Mouse (Mus musculus): Measurements from ENCODE around the gene Txndc12.

Txndc12 gene

GRCm38 (mm10) chr4:108845824-108846569 is 11.6 kb downstream of the Txndc12 start:
- ATAC-seq (ENCODE audit: insufficient number of reproducible peaks, low FRiP score, low TSS enrichment), result no peak

GRCm38 (mm10) chr4:108847715-108848504 is 13.5 kb downstream of the Txndc12 start, which contains the start of gene Kti12:
Gene Kti12 (plus strand): TSS chr4:108847785.
- ATAC-seq (ENCODE audit: insufficient number of reproducible peaks, low FRiP score, low TSS enrichment), result peak; percentile 96

- ATAC-seq (ENCODE audit: insufficient number of reproducible peaks, low FRiP score, low TSS enrichment), result no peak
Observed at GRCm38 (mm10) chr4:108848505-108848848, 14.1 kb downstream of the Txndc12 start, which contains the start of gene A730015C16Rik. Gene A730015C16Rik (minus strand): TSS chr4:108848619.

DNA sequence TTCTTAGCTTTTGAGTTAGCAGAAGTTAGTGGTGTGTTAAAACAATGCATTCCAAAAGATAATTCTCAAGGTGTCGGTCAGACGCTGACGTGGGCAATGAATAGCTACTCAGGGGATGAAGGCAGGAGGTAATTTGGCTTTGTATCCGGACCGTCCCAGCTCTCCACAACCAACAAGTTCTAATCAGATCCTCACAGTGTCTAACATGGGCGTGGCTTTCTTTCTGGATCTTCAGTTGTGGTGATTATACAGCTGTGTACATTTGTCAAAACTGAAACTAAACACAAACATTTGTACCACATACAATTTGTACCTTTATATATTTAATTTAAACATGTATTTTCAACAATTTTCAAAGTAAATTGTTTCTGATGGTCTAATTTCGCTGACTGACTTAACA is 32.4 kb downstream of the Txndc12 start:
- ATAC-seq (ENCODE audit: insufficient number of reproducible peaks, low FRiP score, low TSS enrichment), result no peak

DNA sequence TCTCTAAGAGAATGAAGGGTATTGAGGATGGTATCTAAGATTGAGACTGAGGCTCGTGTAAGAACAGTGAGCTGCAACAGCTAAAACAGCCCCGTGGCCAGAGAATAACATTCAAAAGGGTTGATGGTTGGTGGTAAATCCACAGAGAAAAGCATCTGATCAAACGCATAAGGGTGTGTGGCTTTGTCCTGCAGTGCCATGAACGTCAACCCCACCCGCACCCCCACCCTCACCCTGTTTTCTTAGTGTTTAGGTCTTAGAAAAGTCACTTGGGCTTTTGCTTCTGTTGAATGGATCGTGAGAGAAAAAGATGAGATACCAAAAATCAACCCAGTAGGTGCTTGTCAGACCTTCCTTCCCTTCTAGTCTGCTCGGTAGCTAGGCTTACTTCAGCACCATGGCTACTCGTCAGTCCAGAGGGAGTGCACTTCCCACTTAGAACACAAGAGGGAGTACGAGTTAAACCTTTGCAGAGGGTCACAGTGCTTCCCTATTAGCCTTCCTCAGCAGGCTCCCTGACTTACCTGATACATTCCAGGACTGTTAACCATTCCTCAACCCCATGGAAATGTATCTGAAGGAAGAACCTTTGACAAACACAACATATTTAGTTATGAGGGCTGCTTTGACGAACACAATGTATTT is 35.5 kb downstream of the Txndc12 start:
- ATAC-seq (ENCODE audit: insufficient number of reproducible peaks, low FRiP score, low TSS enrichment), result peak; percentile 93

GRCm38 (mm10) chr4:108873746-108874145 is 39.3 kb downstream of the Txndc12 start:
- ATAC-seq (ENCODE audit: insufficient number of reproducible peaks, low FRiP score, low TSS enrichment), result no peak

GRCm38 (mm10) chr4:108877901-108878300 is 43.5 kb downstream of the Txndc12 start:
- ATAC-seq (ENCODE audit: insufficient number of reproducible peaks, low FRiP score, low TSS enrichment), result no peak

DNA sequence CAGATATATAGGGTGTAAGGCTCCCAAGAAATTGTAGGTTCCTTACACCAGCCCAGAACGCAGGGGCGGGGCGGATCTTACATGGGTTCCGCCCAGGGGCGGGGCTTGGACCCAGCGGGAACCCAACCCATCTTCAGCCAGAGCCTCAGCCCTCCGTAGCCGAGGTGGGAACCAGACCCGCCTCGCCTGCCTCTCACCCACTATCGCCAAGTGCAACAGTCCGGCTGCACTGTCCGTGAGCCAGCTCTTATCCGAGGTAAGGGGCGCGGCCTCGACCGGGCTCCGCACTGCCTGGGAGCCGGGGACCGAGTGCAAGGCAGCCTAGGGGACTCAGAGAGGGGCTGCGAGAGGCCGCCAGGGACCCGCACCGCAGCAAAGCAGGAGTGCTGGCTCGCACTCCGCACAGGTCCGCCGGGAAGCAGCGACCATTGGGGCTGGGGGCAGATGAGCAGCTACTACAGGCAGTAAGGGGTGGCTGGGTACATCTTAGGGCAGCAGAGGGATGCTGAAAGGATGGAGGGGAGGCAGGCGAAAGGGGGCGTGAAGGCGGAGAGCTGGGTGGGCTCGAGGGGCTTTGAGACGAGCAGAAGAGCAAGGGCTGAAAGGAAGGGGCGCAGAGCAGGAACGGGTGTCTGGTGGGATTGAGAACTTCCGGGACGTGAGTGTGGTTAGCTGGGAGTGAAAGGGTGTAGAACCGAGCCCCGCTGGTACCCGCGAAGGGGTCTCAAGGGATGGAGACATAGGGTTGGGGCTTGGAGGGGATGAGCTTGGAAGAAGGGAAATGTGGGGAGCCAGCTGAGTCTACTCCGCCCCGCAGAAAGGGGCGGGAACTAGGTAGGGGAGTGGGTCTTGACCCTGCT is 44.8 kb downstream of the Txndc12 start, which contains the start of gene Rab3b:
TSS of gene Rab3b (plus strand) at position 101 of the 860 bp plus-strand sequence.
- ATAC-seq (ENCODE audit: insufficient number of reproducible peaks, low FRiP score, low TSS enrichment), result peak; percentile 26; the same call in 1 of the 2 replicates

GRCm38 (mm10) chr4:108883815-108884214 is 49.4 kb downstream of the Txndc12 start:
- no peak; the same call in 1 of the 2 replicates for ATAC-seq (ENCODE audit: insufficient number of reproducible peaks, low FRiP score, low TSS enrichment)

DNA sequence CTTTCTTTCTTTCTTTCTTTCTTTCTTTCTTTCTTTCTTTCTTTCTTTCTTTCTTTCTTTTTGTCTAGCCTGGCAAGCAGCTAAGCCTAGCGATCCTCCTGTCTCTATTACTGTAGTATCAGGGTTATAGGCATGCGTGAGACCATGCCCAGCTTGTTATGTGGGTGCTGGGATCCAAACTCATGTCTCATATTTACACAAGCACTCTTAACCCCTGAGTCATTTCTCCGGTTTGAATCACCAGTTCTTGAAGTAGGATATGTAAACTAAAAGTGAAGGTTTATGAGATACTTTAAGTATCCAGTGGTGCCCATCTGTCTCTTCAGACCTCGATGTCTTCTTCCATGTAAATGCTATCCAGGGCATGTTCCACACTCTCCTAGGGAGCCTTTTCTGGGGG is 53.1 kb downstream of the Txndc12 start:
- no peak for ATAC-seq (ENCODE audit: insufficient number of reproducible peaks, low FRiP score, low TSS enrichment)

- no peak for ATAC-seq (ENCODE audit: insufficient number of reproducible peaks, low FRiP score, low TSS enrichment)
Observed at GRCm38 (mm10) chr4:108890876-108891275, 56.5 kb downstream of the Txndc12 start.

DNA sequence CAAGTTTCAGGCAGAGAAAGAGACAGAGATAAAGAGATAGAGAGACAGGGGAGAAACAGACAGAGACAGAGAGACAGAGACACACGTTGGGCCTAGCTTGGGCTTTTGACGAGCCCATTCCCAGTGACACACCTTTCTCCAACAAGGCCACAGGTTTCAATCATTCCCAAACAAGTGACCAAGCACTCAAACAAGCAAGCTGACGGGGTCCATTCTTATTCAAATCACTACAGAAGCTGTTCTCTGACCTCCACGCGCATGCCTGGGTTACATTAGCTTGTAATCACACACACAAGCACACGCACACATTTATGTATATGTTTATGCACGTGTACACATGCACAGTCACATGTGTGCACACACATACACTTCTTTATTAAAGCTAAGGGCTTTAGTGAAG is 66.0 kb downstream of the Txndc12 start:
- ATAC-seq (ENCODE audit: insufficient number of reproducible peaks, low FRiP score, low TSS enrichment), result no peak

GRCm38 (mm10) chr4:108902886-108903285 is 68.5 kb downstream of the Txndc12 start:
- no peak for ATAC-seq (ENCODE audit: insufficient number of reproducible peaks, low FRiP score, low TSS enrichment)

GRCm38 (mm10) chr4:108903346-108903745 is 68.9 kb downstream of the Txndc12 start:
- no peak for ATAC-seq (ENCODE audit: insufficient number of reproducible peaks, low FRiP score, low TSS enrichment)

GRCm38 (mm10) chr4:108904076-108904475 is 69.7 kb downstream of the Txndc12 start:
- ATAC-seq (ENCODE audit: insufficient number of reproducible peaks, low FRiP score, low TSS enrichment), result no peak

GRCm38 (mm10) chr4:108904790-108905189 is 70.4 kb downstream of the Txndc12 start:
- no peak for ATAC-seq (ENCODE audit: insufficient number of reproducible peaks, low FRiP score, low TSS enrichment)

- ATAC-seq (ENCODE audit: insufficient number of reproducible peaks, low FRiP score, low TSS enrichment), result no peak
Observed at GRCm38 (mm10) chr4:108905859-108906258, 71.5 kb downstream of the Txndc12 start.

GRCm38 (mm10) chr4:108907475-108907874 is 73.1 kb downstream of the Txndc12 start:
- no peak for ATAC-seq (ENCODE audit: insufficient number of reproducible peaks, low FRiP score, low TSS enrichment)

DNA sequence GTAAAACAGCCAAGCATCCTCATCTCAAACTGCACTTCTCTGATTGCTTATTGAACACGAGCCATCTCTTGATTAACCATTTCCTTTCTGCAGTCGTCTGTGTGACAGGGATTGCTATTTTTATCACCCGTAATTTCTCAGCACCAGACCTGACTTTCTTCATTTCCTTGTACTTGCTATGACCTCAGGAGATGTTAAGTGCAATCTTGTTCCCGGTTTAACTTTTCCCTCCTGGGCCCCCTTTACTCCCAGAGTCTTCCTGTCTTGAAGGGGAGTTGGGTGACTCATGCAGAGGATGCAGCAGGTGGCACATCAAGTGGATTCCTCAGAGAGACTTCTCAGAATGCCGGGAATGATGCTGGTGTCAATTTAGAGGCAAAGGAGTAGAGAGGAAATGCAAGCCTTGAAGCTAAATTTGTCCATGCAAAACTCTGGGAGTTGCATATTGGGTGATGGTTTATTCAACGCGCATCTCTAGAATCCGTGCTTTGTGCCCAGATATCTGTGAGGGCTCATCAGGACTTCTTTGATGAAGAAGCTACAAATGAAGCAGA is 75.5 kb downstream of the Txndc12 start:
- no peak for ATAC-seq (ENCODE audit: insufficient number of reproducible peaks, low FRiP score, low TSS enrichment)
